Mouse (Mus musculus): Measurements from ENCODE around the gene Naip6. TPM values are rescaled to one million over a fixed set of nuclear protein-coding genes. Genes with fewer than 3 reads are reported as not detected.

Naip6 gene
- polyA plus RNA-seq (2012; rRNA removed): 0.90 and 3.4 TPM in 2 replicates

GRCm38 (mm10) chr13:100317256-100317893, at the start of gene Naip6:
Naip6 (minus strand) TSS chr13:100317674.

GRCm38 (mm10) chr13:100246223-100246622, 71.3 kb downstream of the Naip6 start, which contains the start of gene Naip5:
Naip5 (minus strand) TSS chr13:100246323.

Other genes with a start within 250 kb of the Naip6 start
- 0.24 and 1.1 TPM in 2 replicates for gene Bdp1, start 213.6 kb downstream of the Naip6 start, polyA plus RNA-seq (2012; rRNA removed)
- 5.5 and 9.2 TPM in 2 replicates for gene Serf1, start 209.7 kb downstream of the Naip6 start, polyA plus RNA-seq (2012; rRNA removed)
- 4.4 TPM in 2 replicates for gene Smn1, start 192.8 kb downstream of the Naip6 start, polyA plus RNA-seq (2012; rRNA removed)
- gene Naip2, start 115.6 kb downstream of the Naip6 start, polyA plus RNA-seq (2012; rRNA removed): 1.00 and 1.2 TPM in 2 replicates
- 0.33 and 1.4 TPM in 2 replicates for gene Naip5, start 71.4 kb downstream of the Naip6 start, polyA plus RNA-seq (2012; rRNA removed)
- 0.03 and 0.23 TPM in 2 replicates for gene Naip1, start 135.2 kb upstream of the Naip6 start, polyA plus RNA-seq (2012; rRNA removed)
- gene Gtf2h2, start 174.9 kb upstream of the Naip6 start, polyA plus RNA-seq (2012; rRNA removed): 4.9 and 13.1 TPM in 2 replicates
- gene Ocln, start 235.0 kb upstream of the Naip6 start, polyA plus RNA-seq (2012; rRNA removed): 3.3 and 5.5 TPM in 2 replicates

Measured in stomach, adult 2 months (tissue).